Mouse (Mus musculus) thymus, adult 2 months (tissue): ENCODE measurements around the gene Ap1g1.

Experiments used
- CTCF ChIP-seq: fragments of 200-500 bp; IDR thresholded peaks from 2 replicates; pipeline ENCODE4 v1.5.1; 2012; ENCODE audit warnings: mild to moderate bottlenecking, control low read depth, low read length, moderate library complexity, borderline replicate concordance; ENCODE audit not compliant: control insufficient read depth, poor library complexity, insufficient read depth; ENCODE audit errors: extremely low read depth
- POLR2A ChIP-seq: fragments of 200-500 bp; IDR thresholded peaks from 2 replicates; pipeline ENCODE4 v1.6.1; 2012; ENCODE audit warnings: mild to moderate bottlenecking, low read length, control low read depth, moderate library complexity; ENCODE audit not compliant: control insufficient read depth, poor library complexity, insufficient read depth; ENCODE audit errors: extremely low read depth

DNA sequence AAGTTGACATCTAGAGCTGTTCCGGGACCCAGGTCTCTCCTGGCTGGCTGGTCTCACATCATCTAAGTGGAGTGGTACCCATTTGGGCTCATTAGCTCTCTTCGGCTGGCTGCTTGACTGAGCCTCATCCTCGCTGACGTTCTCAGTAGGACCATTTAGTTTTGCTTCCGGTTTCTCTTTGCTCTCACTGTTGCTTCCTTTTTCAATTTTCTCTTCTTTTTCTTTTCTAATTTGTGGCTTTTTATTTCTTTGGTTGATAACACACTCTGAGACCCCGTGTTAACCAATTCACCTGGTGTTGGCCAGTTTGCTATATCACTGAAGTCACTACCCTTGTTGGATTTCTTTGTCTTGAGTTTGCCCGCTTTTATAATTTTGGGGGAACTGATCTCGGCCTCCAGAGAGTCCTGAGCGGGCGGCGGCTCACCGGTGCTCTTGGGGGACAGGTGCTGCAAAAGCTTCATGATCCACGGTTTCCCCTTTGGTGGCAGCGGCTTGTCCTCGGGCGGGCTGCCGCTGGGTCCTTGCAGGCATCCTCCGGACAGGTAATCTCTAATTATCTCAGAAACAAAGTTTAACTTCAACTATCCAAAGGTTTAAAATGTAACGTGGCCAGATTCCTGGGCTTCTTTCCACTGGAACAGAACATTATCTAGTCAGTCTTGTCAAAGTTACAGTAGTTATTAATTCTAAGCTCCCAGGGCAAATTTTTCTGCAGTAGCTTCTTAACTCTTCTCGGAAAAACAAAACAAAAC, 26.4 kb upstream of the Ap1g1 start:
- TF ChIP-seq CTCF = no peak
- TF ChIP-seq POLR2A = no peak
